Mouse (Mus musculus): ENCODE measurements around the gene Evi2a. TPM values are rescaled to one million over a fixed set of nuclear protein-coding genes. Genes with fewer than 3 reads are reported as not detected.

Gene Evi2a
- polyA plus RNA-seq (2016; fragmentation: Nextera tagmentation; extraction: Ambion mirVana) = 2.4 and 3.1 TPM in 2 replicates

GRCm38 (mm10) chr11:79530333-79530761 is at the start of gene Evi2a, which contains the start of gene Evi2:
Gene Evi2a (minus strand): TSS chr11:79530609.
Gene Evi2 (minus strand): TSS chr11:79530589.
- Histone ChIP-seq H3K36me3 (peaks cover 51% of the 10 kb centered on the region), H3K4me1 (replicated peaks) (no peaks in the 10 kb centered on the region), H3K4me3 (no peak within 1 kb of the TSS), H3K27me3 (ENCODE audit: insufficient read depth, poor library complexity, severe bottlenecking) (no peaks in the 10 kb centered on the region), H3K27ac (no peak within 1 kb of the TSS), H3K9me3 (no peaks in the 10 kb centered on the region)
- 88% methylated on average over 7 of the region's 7 CpGs for WGBS
- DNase-seq (ENCODE audit: low spot score) = no peak

GRCm38 (mm10) chr11:79577741-79578140 is 47.3 kb upstream of the Evi2a start:
- 53% methylated on average over 5 of the region's 5 CpGs for WGBS
- H3K9me3 ChIP-seq = no peaks in the 10 kb centered on the region
- no peak overlapping the region for H3K27ac ChIP-seq
- no peaks in the 10 kb centered on the region; the same call in 1 of the 2 replicates for H3K4me1 ChIP-seq (replicated peaks)
- H3K27me3 ChIP-seq (ENCODE audit: insufficient read depth, poor library complexity, severe bottlenecking) = no peaks in the 10 kb centered on the region
- DNase-seq (ENCODE audit: low spot score) = peak; percentile 63
- H3K4me3 ChIP-seq = no peak overlapping the region
- peaks cover 61% of the 10 kb centered on the region for H3K36me3 ChIP-seq

- no peak for DNase-seq (ENCODE audit: low spot score)
- Histone ChIP-seq H3K9me3 (no peaks in the 10 kb centered on the region), H3K27ac (no peak overlapping the region), H3K4me1 (replicated peaks) (no peaks in the 10 kb centered on the region; the same call in 1 of the 2 replicates), H3K36me3 (peaks cover 80% of the 10 kb centered on the region), H3K4me3 (no peak overlapping the region), H3K27me3 (ENCODE audit: insufficient read depth, poor library complexity, severe bottlenecking) (no peaks in the 10 kb centered on the region)
- WGBS = 93% methylated on average over 14 of the region's 14 CpGs
Observed at GRCm38 (mm10) chr11:79575383-79576073, 45.1 kb upstream of the Evi2a start.

GRCm38 (mm10) chr11:79573836-79574235 is 43.4 kb upstream of the Evi2a start:
- peaks cover 90% of the 10 kb centered on the region for H3K36me3 ChIP-seq

GRCm38 (mm10) chr11:79570319-79570718 is 39.9 kb upstream of the Evi2a start:
- DNase-seq (ENCODE audit: low spot score) = no peak
- H3K4me1 ChIP-seq (replicated peaks) = no peaks in the 10 kb centered on the region
- no peaks in the 10 kb centered on the region for H3K27me3 ChIP-seq (ENCODE audit: insufficient read depth, poor library complexity, severe bottlenecking)
- H3K27ac ChIP-seq = no peak overlapping the region
- H3K9me3 ChIP-seq = no peaks in the 10 kb centered on the region
- WGBS = 93% methylated on average over 2 of the region's 2 CpGs
- no peak overlapping the region for H3K4me3 ChIP-seq
- peaks cover 98% of the 10 kb centered on the region for H3K36me3 ChIP-seq

More at GRCm38 (mm10) chr11:79573836-79574235, 43.4 kb upstream of the Evi2a start:
- Histone ChIP-seq H3K9me3 (no peaks in the 10 kb centered on the region), H3K27ac (no peak overlapping the region), H3K4me3 (no peak overlapping the region), H3K4me1 (replicated peaks) (no peaks in the 10 kb centered on the region), H3K27me3 (ENCODE audit: insufficient read depth, poor library complexity, severe bottlenecking) (no peaks in the 10 kb centered on the region)
- 84% methylated on average over 3 of the region's 3 CpGs for WGBS
- no peak for DNase-seq (ENCODE audit: low spot score)

- DNase-seq (ENCODE audit: low spot score) = no peak
- 93% methylated on average over 11 of the region's 11 CpGs for WGBS
- Histone ChIP-seq H3K36me3 (peaks cover 94% of the 10 kb centered on the region), H3K27ac (no peak overlapping the region), H3K9me3 (no peaks in the 10 kb centered on the region), H3K4me1 (replicated peaks) (no peaks in the 10 kb centered on the region), H3K4me3 (no peak overlapping the region), H3K27me3 (ENCODE audit: insufficient read depth, poor library complexity, severe bottlenecking) (no peaks in the 10 kb centered on the region)
Observed at GRCm38 (mm10) chr11:79568197-79568911, 37.9 kb upstream of the Evi2a start.

GRCm38 (mm10) chr11:79566947-79567346 is 36.5 kb upstream of the Evi2a start:
- no peak for DNase-seq (ENCODE audit: low spot score)
- Histone ChIP-seq H3K4me3 (no peak overlapping the region), H3K4me1 (replicated peaks) (no peaks in the 10 kb centered on the region), H3K36me3 (peaks cover 97% of the 10 kb centered on the region), H3K27ac (no peak overlapping the region), H3K9me3 (no peaks in the 10 kb centered on the region), H3K27me3 (ENCODE audit: insufficient read depth, poor library complexity, severe bottlenecking) (no peaks in the 10 kb centered on the region)
- WGBS = 45% methylated on average over 1 of the region's 1 CpGs

GRCm38 (mm10) chr11:79563493-79563892 is 33.1 kb upstream of the Evi2a start:
- Histone ChIP-seq H3K4me1 (replicated peaks) (no peaks in the 10 kb centered on the region), H3K27ac (no peak overlapping the region), H3K9me3 (no peaks in the 10 kb centered on the region), H3K36me3 (peaks cover 95% of the 10 kb centered on the region), H3K27me3 (ENCODE audit: insufficient read depth, poor library complexity, severe bottlenecking) (no peaks in the 10 kb centered on the region), H3K4me3 (no peak overlapping the region)
- 90% methylated on average over 7 of the region's 7 CpGs for WGBS
- no peak for DNase-seq (ENCODE audit: low spot score)

- Histone ChIP-seq H3K9me3 (no peaks in the 10 kb centered on the region), H3K4me1 (replicated peaks) (no peaks in the 10 kb centered on the region), H3K27me3 (ENCODE audit: insufficient read depth, poor library complexity, severe bottlenecking) (no peaks in the 10 kb centered on the region), H3K36me3 (peaks cover 95% of the 10 kb centered on the region), H3K27ac (no peak overlapping the region), H3K4me3 (no peak overlapping the region)
- 94% methylated on average over 4 of the region's 4 CpGs for WGBS
- DNase-seq (ENCODE audit: low spot score) = no peak
Observed at GRCm38 (mm10) chr11:79560536-79560935, 30.1 kb upstream of the Evi2a start.

GRCm38 (mm10) chr11:79552622-79553021 is 22.2 kb upstream of the Evi2a start:
- Histone ChIP-seq H3K27me3 (ENCODE audit: insufficient read depth, poor library complexity, severe bottlenecking) (no peaks in the 10 kb centered on the region), H3K9me3 (no peaks in the 10 kb centered on the region), H3K4me3 (no peak overlapping the region), H3K27ac (no peak overlapping the region), H3K36me3 (peaks cover 97% of the 10 kb centered on the region), H3K4me1 (replicated peaks) (no peaks in the 10 kb centered on the region)
- no peak for DNase-seq (ENCODE audit: low spot score)
- 87% methylated on average over 1 of the region's 1 CpGs for WGBS

- no peak overlapping the region for H3K4me3 ChIP-seq
- H3K27me3 ChIP-seq (ENCODE audit: insufficient read depth, poor library complexity, severe bottlenecking) = no peaks in the 10 kb centered on the region
- no peak for DNase-seq (ENCODE audit: low spot score)
- H3K9me3 ChIP-seq = no peaks in the 10 kb centered on the region
- peaks cover 73% of the 10 kb centered on the region for H3K36me3 ChIP-seq
- 97% methylated on average over 3 of the region's 3 CpGs for WGBS
- H3K27ac ChIP-seq = no peak overlapping the region
- no peaks in the 10 kb centered on the region for H3K4me1 ChIP-seq (replicated peaks)
Observed at GRCm38 (mm10) chr11:79536293-79536692, 5.9 kb upstream of the Evi2a start.

- no peak for DNase-seq (ENCODE audit: low spot score)
- H3K27me3 ChIP-seq (ENCODE audit: insufficient read depth, poor library complexity, severe bottlenecking) = no peaks in the 10 kb centered on the region
- H3K36me3 ChIP-seq = peaks cover 71% of the 10 kb centered on the region
- H3K4me1 ChIP-seq (replicated peaks) = no peaks in the 10 kb centered on the region
- H3K4me3 ChIP-seq = no peak overlapping the region
- 92% methylated on average over 4 of the region's 4 CpGs for WGBS
- H3K27ac ChIP-seq = no peak overlapping the region
- no peaks in the 10 kb centered on the region for H3K9me3 ChIP-seq
Observed at GRCm38 (mm10) chr11:79535554-79535953, 5.1 kb upstream of the Evi2a start.
